Comparison of ENCODE assay signal across 8 mouse cellular contexts in genomic region chr17:47923678-47924382, GRCm38 (mm10). TPM values are rescaled to one million over a fixed set of nuclear protein-coding genes. Genes with fewer than 3 reads are reported as not detected.
A peak's percentile ranks its signal among the peaks of the same experiment; 100 is the strongest.
DNase-seq lines count a peak whose midpoint lies in the region; ATAC-seq and TF ChIP-seq lines count a peak whose summit lies in the region.

No protein-coding gene starts in this region.

- no peak for TF ChIP-seq CTCF in kidney, postnatal 0 days (IDR thresholded peaks at IDR 0.05; ENCODE audit: low read depth)

- H3K4me1 ChIP-seq in heart, embryonic 12.5 days (replicated peaks) = peaks cover 42% of the 10 kb centered on the region
- H3K4me1 ChIP-seq in kidney, postnatal 0 days (replicated peaks; ENCODE audit: insufficient read depth, low read length) = 0 out of 2 replicates have a peak, but pooled peaks cover 14% of the 10 kb centered on the region

- under 1% methylated on average over 64 of the region's 65 CpGs for WGBS in heart, embryonic 12.5 days
- WGBS in kidney, postnatal 0 days = under 1% methylated on average over 64 of the region's 65 CpGs

- ATAC-seq in heart, embryonic 12.5 days (ENCODE audit: insufficient number of reproducible peaks, low FRiP score) = peak; percentile 57
- ATAC-seq in kidney, postnatal 0 days (replicated peaks; ENCODE audit: low FRiP score, low read depth) = peak; percentile 41

- H3K4me3 ChIP-seq in heart, embryonic 12.5 days = peak overlapping the region; percentile 79
- peak overlapping the region; percentile 87 for H3K4me3 ChIP-seq in kidney, postnatal 0 days (replicated peaks; ENCODE audit: low read depth, low read length)

- intact Hi-C loops in left cerebral cortex, postnatal 4 days (cut with DNase I) = loop anchor here (2.0 kb wide), 1 partner anchor 121 kb away; no protein-coding TSS in a partner anchor

- H3K9ac ChIP-seq in heart, embryonic 12.5 days = peak overlapping the region; percentile 96
- peak overlapping the region; percentile 87 for H3K9ac ChIP-seq in kidney, postnatal 0 days (ENCODE audit: low read depth, low read length)

- peak overlapping the region; percentile 97 for H3K27ac ChIP-seq in heart, embryonic 12.5 days (ENCODE audit: poor library complexity, severe bottlenecking)
- H3K27ac ChIP-seq in kidney, postnatal 0 days = peak overlapping the region; percentile 94

- peak overlapping the region; percentile 99 for H3K4me2 ChIP-seq in heart, embryonic 12.5 days
- peak overlapping the region; percentile 92 for H3K4me2 ChIP-seq in kidney, postnatal 0 days (ENCODE audit: low read length)

- H3K9me3 ChIP-seq in heart, embryonic 12.5 days (replicated peaks) = no peaks in the 10 kb centered on the region
- H3K9me3 ChIP-seq in kidney, postnatal 0 days (replicated peaks; ENCODE audit: low read length) = no peaks in the 10 kb centered on the region

- H3K27me3 ChIP-seq in heart, embryonic 12.5 days (replicated peaks) = no peaks in the 10 kb centered on the region
- no peaks in the 10 kb centered on the region for H3K27me3 ChIP-seq in kidney, postnatal 0 days (ENCODE audit: insufficient read depth, low read length)

- peak; percentile 56 for DNase-seq in left cerebral cortex, postnatal 4 days
- DNase-seq in left cerebral cortex, adult 18-20 months (ENCODE audit: low spot score in 2 of 2) = no peak
- DNase-seq in embryo, embryonic 10.5 days (ENCODE audit: low spot score) = peak; percentile 66
- peak; percentile 57 for DNase-seq in kidney, postnatal 0 days (ENCODE audit: low spot score)
- DNase-seq in lung, postnatal 36 days = peak; percentile 68
- peak; percentile 44 to 57 for DNase-seq in spleen, adult 18-20 months
- no peak for DNase-seq in frontal cortex, postnatal 14 days (ENCODE audit: low spot score in 2 of 2)

- H3K36me3 ChIP-seq in heart, embryonic 12.5 days = peaks cover 4% of the 10 kb centered on the region; the same call in 1 of the 2 replicates
- no peaks in the 10 kb centered on the region for H3K36me3 ChIP-seq in kidney, postnatal 0 days (ENCODE audit: insufficient read depth, low read length)

RNA-seq across cellular contexts. Expression of gene Foxp4, which starts 0.6 kb away (rescaled TPM):
- total RNA-seq in left cerebral cortex, postnatal 4 days (2021) = 10 to 100 TPM; 78.3 to 89.0 TPM
- total RNA-seq in left cerebral cortex, adult 18-20 months (2021) = 10 to 100 TPM; 47.6 to 47.8 TPM
- 20.7 and 22.5 TPM in 2 replicates for polyA plus RNA-seq in heart, embryonic 12.5 days (2016; fragmentation: Nextera tagmentation; extraction: Ambion mirVana)
- 7.7 and 9.5 TPM in 2 replicates for polyA plus RNA-seq in kidney, postnatal 0 days (2015; fragmentation: Nextera tagmentation; extraction: Ambion mirVana)

Comparison
In these comparisons a context has a peak if more than half of its experiments do, and no peak if none do; other contexts are left out.
1. DNase-seq: peak in left cerebral cortex, postnatal 4 days (single experiment), embryo, embryonic 10.5 days (single experiment), kidney, postnatal 0 days (single experiment), lung, postnatal 36 days (single experiment) and spleen, adult 18-20 months (2 of 2); none in left cerebral cortex, adult 18-20 months (0 of 2) and frontal cortex, postnatal 14 days (0 of 2).